Mouse (Mus musculus) G1E (cell line): ENCODE measurements at regions not wholly inside any gene's neighbourhood (a gene's known extent, or its start where the extent isn't known, plus 50 kb on each side); places are given as distances from the start of the nearest gene placed in this dataset.

Source experiments
- CTCF ChIP-seq: IDR thresholded peaks from 2 replicates; pipeline ENCODE4 v1.5.1; 2012; ENCODE audit warnings: low read depth, low read length, inconsistent platforms, mixed read lengths
- GATA1 ChIP-seq: IDR thresholded peaks from 2 replicates; pipeline ENCODE4 v1.6.1; 2012; ENCODE audit warnings: borderline replicate concordance, low read length, inconsistent platforms, mixed read lengths
- GATA2 ChIP-seq: IDR thresholded peaks from 2 replicates; pipeline ENCODE4 v1.6.1; 2012; ENCODE audit warnings: low read depth, low read length, inconsistent platforms, borderline replicate concordance
- POLR2AphosphoS5 ChIP-seq: IDR thresholded peaks from 2 replicates; pipeline ENCODE4 v1.6.1; 2012; ENCODE audit warnings: low read depth, low read length, inconsistent platforms; ENCODE audit not compliant: insufficient replicate concordance
- TAL1 ChIP-seq: conservative IDR thresholded peaks from 2 replicates; pipeline ENCODE4 v1.6.1; 2012; ENCODE audit warnings: low read depth, low read length, inconsistent platforms, mixed read lengths

DNA sequence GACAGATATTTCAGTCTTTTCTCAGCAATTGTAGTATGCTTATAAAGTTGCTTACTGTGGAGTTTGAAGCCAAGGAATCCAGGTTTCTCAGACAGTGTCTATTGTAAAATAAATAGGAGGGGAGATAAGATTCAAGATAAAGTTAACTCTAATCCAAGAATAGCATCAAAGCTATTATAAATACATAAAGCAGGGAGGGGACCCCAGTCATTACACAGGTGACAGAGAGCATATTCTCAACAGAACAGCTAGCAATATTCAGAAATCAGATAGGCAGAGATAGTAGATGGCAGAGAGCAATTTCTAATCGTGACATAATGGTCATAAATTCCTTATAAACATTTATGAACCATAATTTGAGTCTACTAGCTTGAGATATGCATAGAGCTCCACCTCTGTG is 101.7 kb downstream of the Agtr2 start:
- no peak for TF ChIP-seq CTCF
- no peak for TF ChIP-seq TAL1
- no peak for TF ChIP-seq GATA1
- TF ChIP-seq POLR2AphosphoS5: no peak
- TF ChIP-seq GATA2: no peak
